Mouse (Mus musculus) lung, postnatal 0 days (tissue): ENCODE measurements around the gene Prss30.

Source experiments
- CTCF ChIP-seq: IDR thresholded peaks from 2 replicates; pipeline ENCODE4 v1.5.1; 2016; ENCODE audit warnings: antibody characterized with exemption, mild to moderate bottlenecking
- EP300 ChIP-seq: IDR thresholded peaks from 2 replicates; pipeline ENCODE4 v1.6.1; 2016; ENCODE audit warnings: antibody characterized with exemption, mild to moderate bottlenecking, control low read depth

GRCm38 (mm10) chr17:24005049-24005448, 24.7 kb upstream of the Prss30 start:
- no peak for TF ChIP-seq EP300
- no peak for TF ChIP-seq CTCF
